Mouse (Mus musculus) adipocyte (in vitro differentiated cells): ENCODE results near the gene Olfr356.

ENCODE experiments used
- DNase-seq: peaks from one replicate; pipeline ENCODE4 v3.0.0-alpha.2; 2016; ENCODE audit warnings: low spot score

The Olfr356 gene

DNA sequence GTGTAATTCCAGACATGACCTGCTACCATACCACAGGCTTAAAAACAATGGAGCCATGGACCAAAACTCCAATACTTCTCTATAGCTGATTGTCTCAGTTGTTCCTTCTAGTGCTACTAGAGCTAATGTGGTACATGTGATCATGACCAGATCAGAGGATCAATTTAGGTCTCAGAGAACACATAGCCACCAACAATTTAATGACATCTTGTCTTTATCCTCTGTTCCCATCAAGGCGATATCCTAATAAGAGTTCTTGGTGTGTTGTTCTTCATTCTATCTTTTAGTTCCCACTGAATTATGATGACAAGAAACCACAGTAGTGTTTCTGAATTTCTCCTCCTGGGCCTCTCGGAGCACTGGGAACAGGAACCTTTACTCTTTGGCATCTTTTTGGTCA is at the start of gene Olfr356:
Olfr356 (plus strand) TSS at position 301 of the 400 bp plus-strand sequence.
- DNase-seq = no peak

DNA sequence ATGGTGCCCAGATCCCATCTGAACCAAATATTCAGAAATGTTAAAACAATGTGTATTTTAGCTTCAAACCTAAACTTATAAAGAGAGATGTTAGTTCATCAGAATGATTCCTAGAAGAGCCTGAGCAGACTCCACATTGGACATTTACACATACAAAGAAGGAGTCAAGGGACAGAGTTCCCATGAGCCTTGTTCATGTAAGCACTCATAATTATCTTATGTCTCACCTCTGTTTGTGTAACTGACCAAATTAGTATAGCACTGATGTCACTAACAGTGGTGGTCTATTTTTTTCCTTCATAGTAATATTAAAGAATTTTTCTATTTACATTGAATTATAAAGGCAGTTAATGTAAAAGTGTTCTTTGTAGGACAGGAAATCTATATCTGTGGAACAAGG is 44.1 kb upstream of the Olfr356 start, which contains the start of gene Olfr353:
Olfr353 (minus strand) TSS at position 101 of the 400 bp plus-strand sequence.
- DNase-seq = no peak

DNA sequence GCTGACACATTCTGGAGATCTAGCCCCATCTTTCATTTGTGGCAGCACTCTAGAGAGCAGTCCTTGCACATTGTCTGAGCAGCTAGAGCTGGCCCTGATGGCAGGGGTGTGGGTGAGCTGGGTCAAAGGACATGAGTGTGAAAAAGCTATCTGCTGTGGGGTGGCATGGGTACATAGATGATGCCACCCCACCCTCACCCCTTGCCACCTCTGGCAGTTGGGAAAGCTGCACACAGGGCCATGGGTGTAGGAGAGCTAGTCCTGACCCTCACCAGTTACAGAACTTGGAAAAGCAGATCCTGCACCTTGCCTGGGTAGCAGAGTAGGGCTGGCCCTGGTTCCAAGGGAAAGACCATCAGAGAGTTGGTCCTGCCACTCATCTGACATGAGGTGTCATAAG is 39.8 kb upstream of the Olfr356 start:
- no peak for DNase-seq

DNA sequence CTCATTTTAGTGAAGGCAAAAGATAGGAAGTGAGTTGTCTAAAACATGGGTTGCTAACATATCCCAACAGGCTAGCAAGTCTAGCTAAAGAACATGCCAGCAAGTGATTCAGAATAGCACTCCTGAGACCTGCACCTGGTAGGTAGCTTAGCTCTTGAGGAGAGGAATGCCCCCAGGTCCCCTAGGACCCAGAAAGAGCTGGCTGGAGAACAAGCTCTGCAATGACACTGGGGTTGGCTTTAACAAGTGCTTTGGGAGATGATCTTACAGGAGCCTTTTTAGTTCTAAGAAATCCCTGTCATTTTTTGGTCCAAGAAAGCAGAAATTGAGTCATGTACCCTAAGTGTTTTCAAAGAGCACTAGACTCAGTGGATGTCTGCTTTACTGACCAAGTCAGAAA is 31.5 kb upstream of the Olfr356 start, which contains the start of gene Olfr354:
Olfr354 (plus strand) TSS at position 301 of the 400 bp plus-strand sequence.
- no peak for DNase-seq

DNA sequence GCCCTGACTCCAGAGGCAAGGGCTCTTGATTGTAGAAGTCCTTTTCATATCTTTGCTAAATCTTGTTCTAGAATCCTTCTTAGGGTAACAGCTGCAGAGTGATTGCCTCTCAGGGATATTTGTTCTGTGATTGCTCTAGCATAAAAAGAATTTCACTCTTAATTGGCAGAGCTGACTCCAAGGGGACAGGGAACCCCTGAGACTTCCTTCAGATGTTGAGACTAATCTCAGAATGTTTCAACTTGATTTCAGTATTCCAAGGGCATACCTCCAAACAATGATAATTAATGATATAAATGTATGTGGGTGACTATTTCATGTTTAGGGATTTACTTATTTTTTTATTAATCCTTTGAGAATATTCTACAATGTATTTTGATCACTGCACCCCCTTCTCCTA is 8.1 kb upstream of the Olfr356 start, which contains the start of gene Olfr355:
Olfr355 (minus strand) TSS at position 101 of the 400 bp plus-strand sequence.
- DNase-seq = no peak
